Mouse (Mus musculus) macrophage (primary cell): ENCODE measurements around the gene Gm45753. TPM values are rescaled to one million over a fixed set of nuclear protein-coding genes. Genes with fewer than 3 reads are reported as not detected.

ENCODE experiments used
- H3K27ac ChIP-seq: fragments of 350-480 bp; formaldehyde crosslinking; 2 replicates; pipeline ENCODE4 v1.9.0; 2021
- H3K36me3 ChIP-seq: fragments of 350-480 bp; formaldehyde crosslinking; 2 replicates; pipeline ENCODE4 v1.9.0; 2021; ENCODE audit errors: inconsistent target
- H3K4me3 ChIP-seq: fragments of 350-480 bp; formaldehyde crosslinking; 2 replicates; pipeline ENCODE4 v1.9.0; 2021; ENCODE audit errors: inconsistent target
- H3K79me2 ChIP-seq: fragments of 350-480 bp; formaldehyde crosslinking; 2 replicates; pipeline ENCODE4 v1.9.0; 2021; ENCODE audit errors: inconsistent target
- WGBS: methylation state at CpG from one replicate; pipeline ENCODE4 v1.1.7; 2026; ENCODE audit warnings: inconsistent platforms; ENCODE audit not compliant: missing documents; 5-methylcytosine and 5-hydroxymethylcytosine counted together
- polyA plus RNA-seq: library from polyadenylated mRNA; stranded (reverse); fragments of 250-400 nt; gene quantifications from 3 replicates; pipeline ENCODE4 v1.2.4, GENCODE M21; 2018; ENCODE audit warnings: inconsistent platforms

Gene Gm45753
- polyA plus RNA-seq, 1 experiment from 2014 or later = 0.13 TPM

- WGBS = 75% methylated on average over 8 of the region's 8 CpGs
- Histone ChIP-seq H3K27ac (no peak overlapping the region), H3K79me2 (no peaks in the 10 kb centered on the region), H3K4me3 (no peak overlapping the region), H3K36me3 (no peaks in the 10 kb centered on the region)
Measured at GRCm38 (mm10) chr8:45258421-45258820, 49.8 kb downstream of the Gm45753 start.

GRCm38 (mm10) chr8:45255040-45255439 lies 53.2 kb downstream of the Gm45753 start:
- H3K27ac ChIP-seq = no peak overlapping the region
- no peaks in the 10 kb centered on the region for H3K79me2 ChIP-seq
- no peak overlapping the region for H3K4me3 ChIP-seq
- H3K36me3 ChIP-seq = no peaks in the 10 kb centered on the region
- 83% methylated on average over 12 of the region's 12 CpGs for WGBS

- 77% methylated on average over 7 of the region's 8 CpGs for WGBS
- Histone ChIP-seq H3K27ac (no peak overlapping the region), H3K4me3 (no peak overlapping the region), H3K36me3 (no peaks in the 10 kb centered on the region), H3K79me2 (no peaks in the 10 kb centered on the region)
Measured at GRCm38 (mm10) chr8:45254194-45254842, 53.9 kb downstream of the Gm45753 start.

GRCm38 (mm10) chr8:45253586-45253985 lies 54.7 kb downstream of the Gm45753 start:
- WGBS = 94% methylated on average over 1 of the region's 1 CpGs
- H3K4me3 ChIP-seq = no peak overlapping the region
- H3K79me2 ChIP-seq = no peaks in the 10 kb centered on the region
- no peaks in the 10 kb centered on the region for H3K36me3 ChIP-seq
- no peak overlapping the region for H3K27ac ChIP-seq

- 75% methylated on average over 2 of the region's 2 CpGs for WGBS
Measured at GRCm38 (mm10) chr8:45253111-45253510, 55.2 kb downstream of the Gm45753 start.

GRCm38 (mm10) chr8:45246307-45246706 lies 62.0 kb downstream of the Gm45753 start:
- WGBS = 72% methylated on average over 7 of the region's 7 CpGs

More at GRCm38 (mm10) chr8:45253111-45253510, 55.2 kb downstream of the Gm45753 start:
- H3K27ac ChIP-seq = no peak overlapping the region
- H3K36me3 ChIP-seq = no peaks in the 10 kb centered on the region
- H3K79me2 ChIP-seq = no peaks in the 10 kb centered on the region
- no peak overlapping the region for H3K4me3 ChIP-seq

GRCm38 (mm10) chr8:45239363-45239762 lies 68.9 kb downstream of the Gm45753 start:
- WGBS = 88% methylated on average over 5 of the region's 8 CpGs
- H3K27ac ChIP-seq = no peak overlapping the region

More at GRCm38 (mm10) chr8:45246307-45246706, 62.0 kb downstream of the Gm45753 start:
- no peak overlapping the region for H3K4me3 ChIP-seq
- no peak overlapping the region for H3K27ac ChIP-seq
- no peaks in the 10 kb centered on the region for H3K36me3 ChIP-seq
- H3K79me2 ChIP-seq = no peaks in the 10 kb centered on the region

GRCm38 (mm10) chr8:45238282-45238681 lies 70.0 kb downstream of the Gm45753 start:
- Histone ChIP-seq H3K36me3 (no peaks in the 10 kb centered on the region), H3K4me3 (no peak overlapping the region), H3K27ac (no peak overlapping the region), H3K79me2 (no peaks in the 10 kb centered on the region)
- 29% methylated on average over 3 of the region's 3 CpGs for WGBS

More at GRCm38 (mm10) chr8:45239363-45239762, 68.9 kb downstream of the Gm45753 start:
- Histone ChIP-seq H3K79me2 (no peaks in the 10 kb centered on the region), H3K4me3 (no peak overlapping the region), H3K36me3 (no peaks in the 10 kb centered on the region)

GRCm38 (mm10) chr8:45236164-45236912 lies 71.9 kb downstream of the Gm45753 start:
- no peak overlapping the region for H3K4me3 ChIP-seq
- no peaks in the 10 kb centered on the region for H3K79me2 ChIP-seq
- 31% methylated on average over 14 of the region's 14 CpGs for WGBS
- H3K27ac ChIP-seq = no peak overlapping the region
- no peaks in the 10 kb centered on the region for H3K36me3 ChIP-seq

- WGBS = 88% methylated on average over 6 of the region's 6 CpGs
- H3K36me3 ChIP-seq = no peaks in the 10 kb centered on the region
Measured at GRCm38 (mm10) chr8:45235228-45235627, 73.0 kb downstream of the Gm45753 start.

GRCm38 (mm10) chr8:45233256-45233655 lies 75.0 kb downstream of the Gm45753 start:
- H3K36me3 ChIP-seq = no peaks in the 10 kb centered on the region
- no peak overlapping the region for H3K27ac ChIP-seq
- H3K79me2 ChIP-seq = no peaks in the 10 kb centered on the region
- WGBS = 60% methylated on average over 3 of the region's 3 CpGs
- no peak overlapping the region for H3K4me3 ChIP-seq

More at GRCm38 (mm10) chr8:45235228-45235627, 73.0 kb downstream of the Gm45753 start:
- no peak overlapping the region for H3K27ac ChIP-seq
- no peak overlapping the region for H3K4me3 ChIP-seq
- H3K79me2 ChIP-seq = no peaks in the 10 kb centered on the region

Other genes with a start within 250 kb of the Gm45753 start
- not detected in 3 replicates for gene Mtnr1a, start 239.3 kb downstream of the Gm45753 start, polyA plus RNA-seq
- gene F11, start 46.4 kb downstream of the Gm45753 start, polyA plus RNA-seq = not detected in 3 replicates
- gene Klkb1, start 13.6 kb downstream of the Gm45753 start, polyA plus RNA-seq = 0.03 to 0.13 TPM in 2 of 3 replicates, not detected in the other
- gene Cyp4v3, start 24.8 kb upstream of the Gm45753 start, polyA plus RNA-seq = 33.5 to 113 TPM (median 76.7 TPM) in 3 replicates
- 0.52 to 2.2 TPM (median 1.2 TPM) in 3 replicates for gene Fam149a, start 73.8 kb upstream of the Gm45753 start, polyA plus RNA-seq
- 16.6 to 22.8 TPM (median 18.9 TPM) in 3 replicates for gene Tlr3, start 102.6 kb upstream of the Gm45753 start, polyA plus RNA-seq
- not detected in 3 replicates for gene Sorbs2, start 199.3 kb upstream of the Gm45753 start, polyA plus RNA-seq